Mouse (Mus musculus) myocyte (in vitro differentiated cells): Measurements from ENCODE around the gene Olfr215. TPM values are rescaled to one million over a fixed set of nuclear protein-coding genes. Genes with fewer than 3 reads are reported as not detected.
A peak's percentile ranks its signal among the peaks of the same experiment; 100 is the strongest.
"Not testable (repeated sequence)": the region's sequence is repeated elsewhere in the genome, so short reads cannot be mapped to it uniquely, and the experiment has no call there.

Experiments
- H3K27me3 ChIP-seq: one replicate; pipeline ENCODE4 v1.6.1; 2011; ENCODE audit not compliant: control insufficient read depth, insufficient read depth, insufficient read length
- H3K36me3 ChIP-seq: one replicate; pipeline ENCODE4 v1.6.1; 2011; ENCODE audit not compliant: control insufficient read depth, insufficient read depth
- H3K4me2 ChIP-seq: one replicate; pipeline ENCODE4 v1.6.1; 2011; ENCODE audit warnings: low read depth, control low read depth
- H3K4me3 ChIP-seq: one replicate; pipeline ENCODE4 v1.5.1; 2011; ENCODE audit warnings: mild to moderate bottlenecking, control low read depth, moderate library complexity
- H3K79me2 ChIP-seq: one replicate; pipeline ENCODE4 v1.6.1; 2011; ENCODE audit not compliant: control insufficient read depth, insufficient read depth
- H3ac ChIP-seq: one replicate; pipeline ENCODE4 v1.6.1; 2011; ENCODE audit not compliant: control insufficient read depth, insufficient read length
- CEBPB ChIP-seq: IDR thresholded peaks from 2 replicates; pipeline ENCODE4 v1.6.1; 2011; ENCODE audit warnings: mild to moderate bottlenecking, moderate library complexity; ENCODE audit not compliant: poor library complexity, insufficient read depth, severe bottlenecking
- E2F4 ChIP-seq: IDR thresholded peaks from one replicate; pipeline ENCODE4 v1.6.1; 2011; ENCODE audit warnings: mild to moderate bottlenecking, control low read depth, moderate library complexity; ENCODE audit not compliant: insufficient read depth
- MAX ChIP-seq: IDR thresholded peaks from one replicate; pipeline ENCODE4 v1.6.1; 2011; ENCODE audit warnings: low read depth, mild to moderate bottlenecking, control low read depth
- MYOD1 ChIP-seq, 3 experiments: IDR thresholded peaks; one replicate each; pipeline ENCODE4 v1.6.1; 2011; ENCODE audit warnings: control low read depth in 2 of 3, low read depth in 2 of 3, mild to moderate bottlenecking in 2 of 3, moderate library complexity in 1 of 3; ENCODE audit not compliant: insufficient read length in 2 of 3, control insufficient read depth in 1 of 3
- MYOG ChIP-seq, 3 experiments: IDR thresholded peaks; one replicate each; pipeline ENCODE4 v1.6.1; 2011; ENCODE audit warnings: control low read depth in 2 of 3, low read depth in 2 of 3, mild to moderate bottlenecking in 2 of 3; ENCODE audit not compliant: insufficient read length in 2 of 3, control insufficient read depth in 1 of 3, insufficient read depth in 1 of 3
- POLR2A ChIP-seq: IDR thresholded peaks from one replicate; pipeline ENCODE4 v1.6.1; 2011; ENCODE audit warnings: low read depth, mild to moderate bottlenecking, control low read depth, moderate library complexity; ENCODE audit not compliant: insufficient read length
- POLR2AphosphoS2 ChIP-seq: IDR thresholded peaks from one replicate; pipeline ENCODE4 v1.6.1; 2011; ENCODE audit warnings: low read depth, control low read depth; ENCODE audit not compliant: insufficient read length
- REST ChIP-seq: IDR thresholded peaks from one replicate; pipeline ENCODE4 v1.6.1; 2011; ENCODE audit warnings: mild to moderate bottlenecking, control low read depth, moderate library complexity; ENCODE audit not compliant: insufficient read depth, insufficient read length
- SRF ChIP-seq: IDR thresholded peaks from one replicate; pipeline ENCODE4 v1.6.1; 2011; ENCODE audit warnings: low read depth; ENCODE audit not compliant: control insufficient read depth, insufficient read length
- TCF12 ChIP-seq: IDR thresholded peaks from one replicate; pipeline ENCODE4 v1.6.1; 2011; ENCODE audit warnings: mild to moderate bottlenecking, control low read depth; ENCODE audit not compliant: poor library complexity, insufficient read depth, severe bottlenecking
- TCF3 ChIP-seq: IDR thresholded peaks from one replicate; pipeline ENCODE4 v1.6.1; 2011; ENCODE audit warnings: low read depth, control low read depth; ENCODE audit not compliant: insufficient read length
- USF1 ChIP-seq: IDR thresholded peaks from one replicate; pipeline ENCODE4 v1.6.1; 2011; ENCODE audit warnings: low read depth, mild to moderate bottlenecking, control low read depth, moderate library complexity
- polyA plus RNA-seq: library from polyadenylated mRNA; unstranded; fragments of >200 nt; fragmentation: generic; extraction: Trizol; gene quantifications from one replicate; pipeline ENCODE4 v1.2.1, GENCODE M21; 2012; ENCODE audit warnings: missing spikeins

The Olfr215 gene
- polyA plus RNA-seq, 1 experiment = 0.14 TPM

DNA sequence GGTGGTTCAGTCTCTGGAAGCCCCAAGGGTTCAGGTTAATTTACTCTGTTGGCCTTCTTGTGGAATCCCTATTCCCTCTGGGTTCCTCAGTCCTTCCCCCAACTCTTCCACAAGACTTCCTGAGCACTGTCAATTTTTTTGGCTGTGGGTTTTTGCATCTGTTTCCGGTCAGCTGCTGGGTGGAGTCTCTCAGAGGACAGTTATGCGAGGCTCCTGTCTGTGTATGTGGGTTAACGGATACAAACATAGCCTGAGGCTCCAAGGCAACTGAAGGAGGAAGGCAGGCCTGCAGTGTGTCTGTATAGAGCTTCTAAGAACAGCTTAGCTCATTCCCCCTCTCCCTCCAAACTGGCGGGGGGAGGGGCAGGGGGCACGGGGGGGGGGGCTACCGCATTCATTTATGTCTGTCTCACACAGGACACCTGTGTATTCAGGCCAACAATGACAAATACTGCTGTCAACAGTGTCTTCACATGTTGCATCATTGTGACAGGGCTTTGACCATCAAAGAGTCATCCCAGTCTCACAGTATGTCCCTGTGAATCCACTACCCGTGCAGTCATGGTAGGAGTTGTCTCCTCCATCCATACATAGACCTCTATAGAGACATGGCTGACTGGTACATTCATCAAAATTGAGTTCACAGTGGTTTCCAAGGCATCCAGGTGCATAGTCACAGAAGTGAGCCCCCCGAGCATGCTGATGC lies 37.5 kb upstream of the Olfr215 start:
- no peak overlapping the region for H3ac ChIP-seq
- TF ChIP-seq TCF12 = no peak
- peak in 1 of 3 experiments; percentile 28 for TF ChIP-seq MYOD1 (IDR thresholded peaks at IDR 0.05; ENCODE audit: control insufficient read depth in 1 of 3, insufficient read length in 2 of 3, low read depth in 2 of 3)
- TF ChIP-seq USF1 = no peak
- no peak for TF ChIP-seq MAX
- no peak for TF ChIP-seq SRF
- no peak for TF ChIP-seq TCF3
- TF ChIP-seq POLR2A = peak; percentile 15

GRCm38 (mm10) chr6:116618073-116618472 lies 34.1 kb upstream of the Olfr215 start:
- Histone ChIP-seq H3K27me3 (no peaks in the 10 kb centered on the region), H3K4me3 (no peak overlapping the region), H3K36me3 (no peaks in the 10 kb centered on the region), H3ac (no peak overlapping the region), H3K4me2 (no peak overlapping the region), H3K79me2 (no peaks in the 10 kb centered on the region)
- no peak for TF ChIP-seq MYOD1 (IDR thresholded peaks at IDR 0.05; ENCODE audit: control insufficient read depth in 1 of 3, insufficient read length in 2 of 3, low read depth in 2 of 3)
- no peak for TF ChIP-seq POLR2AphosphoS2
- no peak for TF ChIP-seq POLR2A
- TF ChIP-seq REST = no peak
- no peak for TF ChIP-seq TCF3
- no peak for TF ChIP-seq TCF12
- no peak for TF ChIP-seq CEBPB
- no peak for TF ChIP-seq USF1
- no peak for TF ChIP-seq E2F4
- TF ChIP-seq SRF = no peak
- no peak for TF ChIP-seq MAX
- TF ChIP-seq MYOG (IDR thresholded peaks at IDR 0.05; ENCODE audit: control insufficient read depth in 1 of 3, insufficient read depth in 1 of 3, insufficient read length in 2 of 3, low read depth in 2 of 3) = no peak

More for the DNA sequence above, 37.5 kb upstream of the Olfr215 start:
- Histone ChIP-seq H3K4me2 (no peak overlapping the region), H3K27me3 (no peaks in the 10 kb centered on the region), H3K79me2 (no peaks in the 10 kb centered on the region), H3K4me3 (no peak overlapping the region), H3K36me3 (no peaks in the 10 kb centered on the region)

DNA sequence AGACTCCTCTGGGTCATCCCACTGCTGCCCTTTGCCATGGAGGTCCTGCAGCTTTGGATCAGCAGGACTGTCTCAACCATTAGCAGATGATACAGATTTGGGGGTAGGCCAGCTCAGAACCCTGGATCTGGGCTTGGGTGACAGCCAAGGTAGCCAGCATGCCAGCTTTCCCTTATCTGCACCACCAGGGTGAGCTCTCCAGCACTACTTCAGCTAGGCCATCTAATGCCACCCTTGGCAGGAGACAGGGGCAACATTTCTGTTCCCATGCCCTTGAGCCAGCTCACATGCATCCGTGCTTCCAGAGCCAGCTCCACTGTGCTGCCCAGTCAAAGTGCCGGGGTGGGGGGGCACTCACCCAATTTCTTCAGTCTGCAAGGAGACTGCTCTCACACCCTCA lies 31.7 kb upstream of the Olfr215 start:
- TF ChIP-seq CEBPB (no peak), MAX (no peak)
- no peaks in the 10 kb centered on the region for H3K79me2 ChIP-seq
- H3K36me3 ChIP-seq = no peaks in the 10 kb centered on the region

DNA sequence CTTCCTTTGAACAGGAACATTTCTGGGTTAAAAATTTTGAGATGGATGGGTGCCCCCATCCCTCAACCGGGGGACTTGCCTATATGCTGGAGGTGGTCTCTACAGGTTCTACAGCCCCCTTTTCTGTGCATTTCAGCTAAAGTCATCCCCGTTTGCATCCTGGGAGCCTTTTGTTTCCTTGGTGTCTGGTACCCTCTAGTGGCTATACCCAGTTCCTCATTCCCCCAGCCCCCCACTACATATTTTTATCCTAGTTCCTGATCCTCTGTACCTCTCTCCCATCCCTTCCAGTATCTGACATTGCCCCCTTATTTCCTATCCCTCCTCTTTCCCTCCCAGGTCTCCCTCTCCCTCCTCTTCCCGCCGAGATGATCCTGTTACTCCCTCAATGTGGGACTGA lies 23.2 kb upstream of the Olfr215 start:
- H3K4me2 ChIP-seq = no peak overlapping the region
- H3K36me3 ChIP-seq = no peaks in the 10 kb centered on the region
- no peaks in the 10 kb centered on the region for H3K27me3 ChIP-seq
- TF ChIP-seq TCF3 = no peak
- TF ChIP-seq MAX = no peak
- no peak for TF ChIP-seq POLR2AphosphoS2
- TF ChIP-seq POLR2A = no peak
- TF ChIP-seq MYOG (IDR thresholded peaks at IDR 0.05; ENCODE audit: control insufficient read depth in 1 of 3, insufficient read depth in 1 of 3, insufficient read length in 2 of 3, low read depth in 2 of 3) = no peak
- no peak for TF ChIP-seq TCF12
- TF ChIP-seq MYOD1 (IDR thresholded peaks at IDR 0.05; ENCODE audit: control insufficient read depth in 1 of 3, insufficient read length in 2 of 3, low read depth in 2 of 3) = no peak
- no peak for TF ChIP-seq E2F4
- no peak for TF ChIP-seq USF1
- no peak for TF ChIP-seq SRF
- TF ChIP-seq CEBPB = no peak
- H3K4me3 ChIP-seq = no peak overlapping the region
- H3ac ChIP-seq = no peak overlapping the region
- no peaks in the 10 kb centered on the region for H3K79me2 ChIP-seq

More for the DNA sequence above, 31.7 kb upstream of the Olfr215 start:
- Histone ChIP-seq H3ac (no peak overlapping the region), H3K27me3 (no peaks in the 10 kb centered on the region), H3K4me3 (no peak overlapping the region), H3K4me2 (no peak overlapping the region)

- not testable (repeated sequence) for H3K4me2 ChIP-seq, H3ac ChIP-seq, H3K79me2 ChIP-seq, H3K4me3 ChIP-seq, H3K27me3 ChIP-seq, H3K36me3 ChIP-seq
Observed at GRCm38 (mm10) chr6:116600969-116601368, 17.0 kb upstream of the Olfr215 start.

GRCm38 (mm10) chr6:116569834-116570233 lies 14.2 kb downstream of the Olfr215 start:
- no peak overlapping the region for H3K4me3 ChIP-seq
- no peak overlapping the region for H3ac ChIP-seq
- no peaks in the 10 kb centered on the region for H3K36me3 ChIP-seq
- TF ChIP-seq E2F4 (no peak), MAX (no peak), TCF12 (no peak), REST (no peak), POLR2AphosphoS2 (no peak), USF1 (no peak), SRF (no peak), MYOD1 (IDR thresholded peaks at IDR 0.05; ENCODE audit: control insufficient read depth in 1 of 3, insufficient read length in 2 of 3, low read depth in 2 of 3) (no peak), MYOG (IDR thresholded peaks at IDR 0.05; ENCODE audit: control insufficient read depth in 1 of 3, insufficient read depth in 1 of 3, insufficient read length in 2 of 3, low read depth in 2 of 3) (no peak), POLR2A (no peak), TCF3 (no peak), CEBPB (no peak)
- H3K27me3 ChIP-seq = no peaks in the 10 kb centered on the region
- no peak overlapping the region for H3K4me2 ChIP-seq
- no peaks in the 10 kb centered on the region for H3K79me2 ChIP-seq
